Mouse (Mus musculus) spleen, adult 10 weeks (tissue): ENCODE measurements around the gene C130060K24Rik. TPM values are rescaled to one million over a fixed set of nuclear protein-coding genes. Genes with fewer than 3 reads are reported as not detected.

Experiments
- polyA plus RNA-seq: library from polyadenylated mRNA; stranded (reverse); fragments of 350-450 nt; fragmentation: Illumina TruSeq; extraction: RNeasy Lipid Tissue Mini Kit (QIAGEN cat#74804); gene quantifications from one replicate; pipeline ENCODE4 v1.2.3, GENCODE M21; 2015; ENCODE audit warnings: low replicate concordance; ENCODE audit not compliant: insufficient read depth

Gene C130060K24Rik
- polyA plus RNA-seq = not detected

DNA sequence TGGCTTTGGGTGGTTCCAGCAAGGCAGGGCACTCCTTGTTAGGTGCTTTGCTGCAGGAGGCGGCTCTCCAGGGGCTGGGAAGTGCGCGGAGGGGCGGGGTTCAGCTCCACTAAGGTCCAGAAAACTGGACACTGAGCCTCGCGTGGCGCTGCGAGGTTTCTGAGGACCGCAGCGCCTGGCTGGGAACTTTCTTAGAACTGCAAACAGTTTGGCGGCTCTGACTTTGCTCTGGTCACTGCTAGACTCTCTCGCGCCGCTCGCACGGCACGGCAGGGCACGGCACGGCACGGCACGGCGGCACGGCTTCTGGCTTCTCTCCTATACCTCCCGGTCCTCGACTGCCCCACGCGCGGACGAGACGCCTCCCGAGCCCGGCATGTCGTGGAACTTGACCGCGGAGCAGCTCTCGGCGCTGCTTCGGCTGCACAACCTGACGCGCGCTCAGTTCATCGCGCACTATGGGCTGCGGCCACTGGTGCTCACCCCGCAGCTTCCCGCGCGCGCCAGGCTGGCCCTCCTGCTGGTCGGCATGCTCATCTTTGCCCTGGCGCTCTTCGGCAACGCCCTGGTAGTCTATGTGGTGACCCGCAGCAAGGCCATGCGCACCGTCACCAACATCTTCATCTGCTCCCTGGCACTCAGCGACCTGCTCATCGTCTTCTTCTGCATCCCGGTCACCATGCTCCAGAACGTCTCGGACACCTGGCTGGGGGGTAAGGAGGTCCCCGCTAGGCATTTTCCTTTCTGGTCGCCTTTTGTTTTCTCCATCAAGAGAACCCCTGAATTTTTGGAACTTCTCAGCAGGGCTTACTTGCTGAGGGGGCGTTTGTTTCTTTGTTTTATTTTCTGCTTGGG lies at the start of gene C130060K24Rik:
C130060K24Rik (plus strand) TSS at position 188 of the 855 bp plus-strand sequence.

Other genes starting within 250 kb of the C130060K24Rik start
- 32.6 TPM for gene Hpgds, start 236.2 kb upstream of the C130060K24Rik start, polyA plus RNA-seq
- gene Tnip3, start 144.2 kb downstream of the C130060K24Rik start, polyA plus RNA-seq = 1.0 TPM